7 mouse cellular contexts compared by ENCODE assay signal in genomic region chr7:28766173-28766879, GRCm38 (mm10). TPM values are rescaled to one million over a fixed set of nuclear protein-coding genes. Genes with fewer than 3 reads are reported as not detected.
DNase-seq lines count a peak whose midpoint lies in the region; ATAC-seq lines count a peak whose summit lies in the region.

Gene Sirt2 (plus strand): TSS chr7:28766735.

- peaks cover 2% of the 10 kb centered on the region; the same call in 1 of the 2 replicates for H3K36me3 ChIP-seq in intestine, embryonic 16.5 days (ENCODE audit: control insufficient read depth, insufficient read depth, low read length)
- no peaks in the 10 kb centered on the region for H3K36me3 ChIP-seq in midbrain, embryonic 11.5 days (ENCODE audit: control insufficient read depth, insufficient read depth, low read length)

- no peaks in the 10 kb centered on the region for H3K9me3 ChIP-seq in intestine, embryonic 16.5 days (ENCODE audit: control insufficient read depth, low read length)
- H3K9me3 ChIP-seq in midbrain, embryonic 11.5 days (ENCODE audit: control insufficient read depth, low read length), result no peaks in the 10 kb centered on the region

- WGBS in intestine, embryonic 16.5 days, result under 1% methylated on average over 45 of the region's 45 CpGs
- WGBS in midbrain, embryonic 11.5 days, result under 1% methylated on average over 45 of the region's 45 CpGs

- no peak within 1 kb of the TSS for H3K27ac ChIP-seq in intestine, embryonic 16.5 days (ENCODE audit: low read length)
- no peak within 1 kb of the TSS for H3K27ac ChIP-seq in midbrain, embryonic 11.5 days (ENCODE audit: low read depth, low read length)

- no peaks in the 10 kb centered on the region for H3K27me3 ChIP-seq in intestine, embryonic 16.5 days (replicated peaks; ENCODE audit: control insufficient read depth, insufficient read depth, low read length)
- no peaks in the 10 kb centered on the region for H3K27me3 ChIP-seq in midbrain, embryonic 11.5 days (ENCODE audit: control insufficient read depth, insufficient read depth, low read length)

- intact Hi-C loops in left cerebral cortex, postnatal 36 days (cut with DNase I), result no loop called here

- H3K4me1 ChIP-seq in intestine, embryonic 16.5 days (ENCODE audit: control insufficient read depth, insufficient read depth, low read length), result peaks cover 17% of the 10 kb centered on the region
- peaks cover 15% of the 10 kb centered on the region for H3K4me1 ChIP-seq in midbrain, embryonic 11.5 days (ENCODE audit: control insufficient read depth, insufficient read depth, low read length)

- H3K4me2 ChIP-seq in intestine, embryonic 16.5 days (ENCODE audit: low read depth, low read length), result peak within 1 kb of the TSS; percentile 67
- peak within 1 kb of the TSS; percentile 65 for H3K4me2 ChIP-seq in midbrain, embryonic 11.5 days

- peak within 1 kb of the TSS; percentile 80 for H3K9ac ChIP-seq in intestine, embryonic 16.5 days (ENCODE audit: low read depth, low read length)
- H3K9ac ChIP-seq in midbrain, embryonic 11.5 days (ENCODE audit: low read length), result peak within 1 kb of the TSS; percentile 66

- peak within 1 kb of the TSS; percentile 93 for H3K4me3 ChIP-seq in intestine, embryonic 16.5 days (ENCODE audit: low read length)
- H3K4me3 ChIP-seq in midbrain, embryonic 11.5 days (ENCODE audit: low read depth, low read length), result peak within 1 kb of the TSS; percentile 78

- peak; percentile 99 for ATAC-seq in intestine, embryonic 16.5 days
- peak; percentile 99 for ATAC-seq in midbrain, embryonic 11.5 days (ENCODE audit: low FRiP score)

- peak; percentile 99 for DNase-seq in adrenal gland, adult 8-10 months
- DNase-seq in embryo, embryonic 9.5 days (ENCODE audit: extremely low spot score), result peak; percentile 99
- DNase-seq in gastrocnemius, postnatal 4 days (ENCODE audit: low spot score in 2 of 2), result peak; percentile 89 to 94
- DNase-seq in left cerebral cortex, postnatal 36 days (ENCODE audit: low spot score in 2 of 2), result peak; percentile 98
- peak; percentile 99 for DNase-seq in midbrain, embryonic 11.5 days (ENCODE audit: low spot score, missing footprints)
- peak; percentile 96 for DNase-seq in skeletal muscle tissue, adult 2 months (ENCODE audit: low read depth, low spot score)

RNA-seq across cellular contexts. Expression of gene Sirt2, which starts in this region (rescaled TPM):
- total RNA-seq in adrenal gland, adult 8-10 months (2022), result 10 to 100 TPM; 73.9 to 96.2 (median 84.3) TPM
- total RNA-seq in gastrocnemius, postnatal 4 days (2021), result 10 to 100 TPM; 82.3 to 83.2 TPM
- 71.9 and 77.6 TPM in 2 replicates for polyA plus RNA-seq in intestine, embryonic 16.5 days (2015; fragmentation: Nextera tagmentation; extraction: Ambion mirVana)
- total RNA-seq in left cerebral cortex, postnatal 36 days (2021), result 100 to 1,000 TPM; 142 to 169 TPM
- polyA plus RNA-seq in midbrain, embryonic 11.5 days (2014; fragmentation: Nextera tagmentation; extraction: Ambion mirVana), result 66.2 and 76.5 TPM in 2 replicates
